ENCODE assay signal across 9 mouse cellular contexts in the genomic region with DNA sequence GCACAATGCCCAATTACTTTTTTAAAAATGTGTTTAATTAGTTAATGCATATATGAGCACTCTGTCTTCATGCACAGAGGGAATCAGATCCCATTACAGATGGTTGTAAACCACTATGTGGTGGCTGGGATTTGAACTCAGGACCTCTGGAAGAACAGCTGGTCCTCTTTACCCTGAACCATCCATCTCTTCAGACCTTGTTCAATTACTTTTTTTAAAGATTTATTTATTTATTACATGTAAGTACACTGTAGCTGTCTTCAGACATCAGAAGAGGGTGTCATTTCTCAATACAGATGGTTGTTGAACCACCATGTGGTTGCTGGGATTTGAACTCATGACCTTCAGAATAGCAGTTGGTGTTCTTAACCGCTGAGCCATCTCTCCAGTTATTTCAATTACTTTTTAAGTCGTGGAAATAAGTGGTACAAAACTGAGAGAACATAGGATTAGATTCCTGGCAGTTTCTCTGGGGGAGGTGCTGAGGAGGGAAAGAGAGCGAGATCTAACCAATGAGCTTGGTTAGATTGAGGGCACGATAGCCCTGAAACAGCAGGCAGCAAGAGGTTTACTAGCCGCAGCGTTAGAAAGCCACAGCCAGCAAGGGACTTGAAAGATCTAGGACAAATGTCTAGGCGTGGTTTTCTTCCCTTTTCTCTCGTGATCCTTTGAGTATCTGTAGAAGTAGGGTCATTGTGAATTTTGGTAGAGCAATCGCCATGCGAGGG. TPM values are rescaled to one million over a fixed set of nuclear protein-coding genes. Genes with fewer than 3 reads are reported as not detected.
DNase-seq lines count a peak whose midpoint lies in the region; ATAC-seq and TF ChIP-seq lines count a peak whose summit lies in the region.
"Had no signal": no experiment of that assay in that cellular context is flagged by ENCODE, and none has a peak within 500 bp of the region (broad histone marks: within the 10 kb centered on the region; RNA-seq: fewer than 3 reads in every experiment).

No protein-coding gene starts in this region.

- peak overlapping the region; percentile 88 for H3K27ac ChIP-seq in heart, postnatal 0 days (ENCODE audit: low read depth)
- H3K27ac ChIP-seq in forebrain, embryonic 13.5 days: peak overlapping the region; percentile 86
- H3K27ac ChIP-seq in liver, embryonic 15.5 days (replicated peaks): peak overlapping the region; percentile 98

- ATAC-seq in heart, postnatal 0 days (ENCODE audit: insufficient read depth, low read depth): no peak
- 0 out of 2 replicates have a peak, but pooled peaks have one; percentile 10 for ATAC-seq in G1E (ENCODE audit: extremely low read depth, insufficient number of reproducible peaks, low FRiP score, poor library complexity, severe bottlenecking)
- no peak for ATAC-seq in forebrain, embryonic 13.5 days
- ATAC-seq in liver, embryonic 15.5 days (ENCODE audit: insufficient read depth): peak; percentile 8; the same call in 1 of the 2 replicates

- DNase-seq in heart, postnatal 0 days (ENCODE audit: low spot score): no peak
- DNase-seq in heart, adult 8-10 months (ENCODE audit: low spot score): no peak
- peak; percentile 29 for DNase-seq in G1E (ENCODE audit: low spot score)
- peak; percentile 46 for DNase-seq in testis, postnatal 14 days (ENCODE audit: low spot score)
- no peak for DNase-seq in adrenal gland, adult 18-20 months (ENCODE audit: low spot score in 2 of 2)
- no peak for DNase-seq in thymus, postnatal 36 days

- TF ChIP-seq CTCF in heart, postnatal 0 days (IDR thresholded peaks at IDR 0.05; ENCODE audit: low read depth): no peak
- no peak for TF ChIP-seq CTCF in G1E (IDR thresholded peaks at IDR 0.05; ENCODE audit: low read depth, low read length)

- H3K36me3 ChIP-seq in heart, postnatal 0 days (replicated peaks; ENCODE audit: control insufficient read depth, insufficient read depth, low read length): peaks cover 14% of the 10 kb centered on the region
- peaks cover 40% of the 10 kb centered on the region for H3K36me3 ChIP-seq in G1E (replicated peaks)
- peaks cover 16% of the 10 kb centered on the region for H3K36me3 ChIP-seq in forebrain, embryonic 13.5 days (ENCODE audit: poor library complexity, severe bottlenecking)
- H3K36me3 ChIP-seq in liver, embryonic 15.5 days (replicated peaks): peaks cover 23% of the 10 kb centered on the region

- 0 out of 2 replicates have a peak overlapping the region, but pooled peaks have one; percentile 57 for H3K9ac ChIP-seq in heart, postnatal 0 days (replicated peaks; ENCODE audit: low read depth, low read length)
- H3K9ac ChIP-seq in forebrain, embryonic 13.5 days: 0 out of 2 replicates have a peak overlapping the region, but pooled peaks have one; percentile 79
- H3K9ac ChIP-seq in liver, embryonic 15.5 days: peak overlapping the region; percentile 44

- 12% methylated on average over 10 of the region's 10 CpGs for WGBS in heart, postnatal 0 days
- 13% methylated on average over 10 of the region's 10 CpGs for WGBS in forebrain, embryonic 13.5 days
- WGBS in liver, embryonic 15.5 days (ENCODE audit: insufficient replicate concordance): 6% methylated on average over 10 of the region's 10 CpGs

- no peaks in the 10 kb centered on the region for H3K27me3 ChIP-seq in heart, postnatal 0 days (ENCODE audit: control insufficient read depth, insufficient read depth, low read length)
- H3K27me3 ChIP-seq in G1E (ENCODE audit: insufficient read depth, low read length): no peaks in the 10 kb centered on the region
- no peaks in the 10 kb centered on the region for H3K27me3 ChIP-seq in forebrain, embryonic 13.5 days
- no peaks in the 10 kb centered on the region for H3K27me3 ChIP-seq in liver, embryonic 15.5 days

- no peaks in the 10 kb centered on the region for H3K9me3 ChIP-seq in heart, postnatal 0 days (replicated peaks; ENCODE audit: control insufficient read depth, low read length)
- H3K9me3 ChIP-seq in G1E (replicated peaks): no peaks in the 10 kb centered on the region
- H3K9me3 ChIP-seq in forebrain, embryonic 13.5 days (replicated peaks): 0 out of 2 replicates have a peak, but pooled peaks cover 1% of the 10 kb centered on the region
- H3K9me3 ChIP-seq in liver, embryonic 15.5 days (replicated peaks): no peaks in the 10 kb centered on the region

- peaks cover 7% of the 10 kb centered on the region for H3K4me1 ChIP-seq in heart, postnatal 0 days (ENCODE audit: control insufficient read depth, insufficient read depth)
- H3K4me1 ChIP-seq in G1E (ENCODE audit: insufficient read depth, low read depth, low read length): peaks cover 58% of the 10 kb centered on the region
- peaks cover 29% of the 10 kb centered on the region for H3K4me1 ChIP-seq in forebrain, embryonic 13.5 days
- peaks cover 65% of the 10 kb centered on the region for H3K4me1 ChIP-seq in liver, embryonic 15.5 days (replicated peaks)

- TF ChIP-seq EP300 in heart, postnatal 0 days (IDR thresholded peaks at IDR 0.05; ENCODE audit: low read depth): no peak

- H3K4me3 ChIP-seq in heart, postnatal 0 days (ENCODE audit: low read depth, low read length): peak overlapping the region; percentile 65
- H3K4me3 ChIP-seq in G1E (ENCODE audit: low read depth, low read length): peak overlapping the region; percentile 81
- peak overlapping the region; percentile 63 for H3K4me3 ChIP-seq in forebrain, embryonic 13.5 days
- peak overlapping the region; percentile 82 for H3K4me3 ChIP-seq in liver, embryonic 15.5 days (replicated peaks)

- peak overlapping the region; percentile 67 for H3K4me2 ChIP-seq in heart, postnatal 0 days (ENCODE audit: low read depth, low read length)
- H3K4me2 ChIP-seq in forebrain, embryonic 13.5 days: peak overlapping the region; percentile 70
- peak overlapping the region; percentile 83 for H3K4me2 ChIP-seq in liver, embryonic 15.5 days

RNA-seq across cellular contexts. Expression of gene Casp9, which starts 0.7 kb away (rescaled TPM):
- 26.0 and 26.2 TPM in 2 replicates for total RNA-seq in heart, postnatal 0 days (2014; rRNA removed; ENCODE audit: low replicate concordance)
- polyA plus RNA-seq in heart, postnatal 0 days (2015; fragmentation: Nextera tagmentation; extraction: Ambion mirVana): 11.9 and 12.8 TPM in 2 replicates
- 10 to 100 TPM in 2 of 4 experiments, 1 to 10 TPM in 2; 7.9 to 10.7 (median 10.0) TPM for total RNA-seq in heart, adult 8-10 months (2022)
- total RNA-seq in G1E (2014; fragmentation: Nextera tagmentation): 16.3 and 18.7 TPM in 2 replicates
- total RNA-seq in G1E (2017): 25.7 and 30.1 TPM in 2 replicates
- polyA plus RNA-seq in G1E (2012): 21.7 and 26.1 TPM in 2 replicates
- 14.7 and 15.6 TPM in 2 replicates for polyA plus RNA-seq in forebrain, embryonic 13.5 days (2015; fragmentation: Nextera tagmentation; extraction: Ambion mirVana)
- polyA plus RNA-seq in liver, embryonic 15.5 days (2015; fragmentation: Nextera tagmentation; extraction: Ambion mirVana): 9.7 and 9.9 TPM in 2 replicates
- total RNA-seq in adrenal gland, adult 18-20 months (2021): 10 to 100 TPM; 13.1 to 16.1 TPM

RNA-seq across cellular contexts. Expression of gene Dnajc16, which starts 2.0 kb away (rescaled TPM):
- 10.2 and 12.3 TPM in 2 replicates for total RNA-seq in heart, postnatal 0 days (2014; rRNA removed; ENCODE audit: low replicate concordance)
- polyA plus RNA-seq in heart, postnatal 0 days (2015; fragmentation: Nextera tagmentation; extraction: Ambion mirVana): 3.7 and 4.5 TPM in 2 replicates
- total RNA-seq in heart, adult 8-10 months (2022): 10 to 100 TPM; 23.2 to 28.7 (median 25.0) TPM
- total RNA-seq in G1E (2014; fragmentation: Nextera tagmentation) (9.9 and 12.1 TPM in 2 replicates), G1E (2017) (10.6 and 11.9 TPM in 2 replicates)
- polyA plus RNA-seq in G1E (2012): 2.7 and 2.9 TPM in 2 replicates
- polyA plus RNA-seq in forebrain, embryonic 13.5 days (2015; fragmentation: Nextera tagmentation; extraction: Ambion mirVana): 4.6 and 4.7 TPM in 2 replicates
- 2.0 and 2.2 TPM in 2 replicates for polyA plus RNA-seq in liver, embryonic 15.5 days (2015; fragmentation: Nextera tagmentation; extraction: Ambion mirVana)
- total RNA-seq in adrenal gland, adult 18-20 months (2021): 10 to 100 TPM; 18.5 to 25.8 TPM

RNA-seq across cellular contexts. Expression of gene Cela2a, which starts 33.2 kb away (rescaled TPM):
- total RNA-seq in heart, postnatal 0 days (2014; rRNA removed; ENCODE audit: low replicate concordance): 2.1 TPM in 1 of 2 replicates, not detected in the other
- polyA plus RNA-seq in heart, postnatal 0 days (2015; fragmentation: Nextera tagmentation; extraction: Ambion mirVana): 0.20 and 0.21 TPM in 2 replicates
- 1 to 10 TPM in 1 of 4 experiments, not detected in 3; 1.0 TPM for total RNA-seq in heart, adult 8-10 months (2022)
- total RNA-seq in G1E (2014; fragmentation: Nextera tagmentation) (not detected in 2 replicates), G1E (2017) (not detected in 2 replicates)
- not detected in 2 replicates for polyA plus RNA-seq in G1E (2012)
- polyA plus RNA-seq in forebrain, embryonic 13.5 days (2015; fragmentation: Nextera tagmentation; extraction: Ambion mirVana): 0.15 TPM in 1 of 2 replicates, not detected in the other
- 0.14 and 3.3 TPM in 2 replicates for polyA plus RNA-seq in liver, embryonic 15.5 days (2015; fragmentation: Nextera tagmentation; extraction: Ambion mirVana)
- total RNA-seq in adrenal gland, adult 18-20 months (2021): not detected

RNA-seq across cellular contexts. Expression of gene Agmat, which starts 46.2 kb away (rescaled TPM):
- 1.5 TPM in 1 of 2 replicates, not detected in the other for total RNA-seq in heart, postnatal 0 days (2014; rRNA removed; ENCODE audit: low replicate concordance)
- polyA plus RNA-seq in heart, postnatal 0 days (2015; fragmentation: Nextera tagmentation; extraction: Ambion mirVana): 0.82 and 1.1 TPM in 2 replicates
- total RNA-seq in heart, adult 8-10 months (2022): under 1 TPM in 3 of 4 experiments, not detected in 1; 0.44 to 0.66 (median 0.63) TPM
- total RNA-seq in G1E (2014; fragmentation: Nextera tagmentation): not detected in 2 replicates
- 0.05 TPM in 1 of 2 replicates, not detected in the other for total RNA-seq in G1E (2017)
- 0.04 TPM in 1 of 2 replicates, not detected in the other for polyA plus RNA-seq in G1E (2012)
- polyA plus RNA-seq in forebrain, embryonic 13.5 days (2015; fragmentation: Nextera tagmentation; extraction: Ambion mirVana): not detected in 2 replicates
- polyA plus RNA-seq in liver, embryonic 15.5 days (2015; fragmentation: Nextera tagmentation; extraction: Ambion mirVana): 20.5 and 26.2 TPM in 2 replicates
- 10 to 100 TPM; 10.4 to 42.7 TPM for total RNA-seq in adrenal gland, adult 18-20 months (2021)

RNA-seq across cellular contexts. Expression of gene Ctrc, which starts 53.4 kb away (rescaled TPM):
- total RNA-seq in heart, postnatal 0 days (2014; rRNA removed; ENCODE audit: low replicate concordance): not detected in 2 replicates
- polyA plus RNA-seq in heart, postnatal 0 days (2015; fragmentation: Nextera tagmentation; extraction: Ambion mirVana): not detected in 2 replicates
- not detected for total RNA-seq in heart, adult 8-10 months (2022)
- not detected in 2 replicates for total RNA-seq in G1E (2014; fragmentation: Nextera tagmentation)
- not detected in 2 replicates for total RNA-seq in G1E (2017)
- not detected in 2 replicates for polyA plus RNA-seq in G1E (2012)
- polyA plus RNA-seq in forebrain, embryonic 13.5 days (2015; fragmentation: Nextera tagmentation; extraction: Ambion mirVana): not detected in 2 replicates
- not detected in 2 replicates for polyA plus RNA-seq in liver, embryonic 15.5 days (2015; fragmentation: Nextera tagmentation; extraction: Ambion mirVana)
- not detected for total RNA-seq in adrenal gland, adult 18-20 months (2021)
- polyA plus RNA-seq: brain, embryonic 14.5 days had no signal

Comparison
In these comparisons a context has a peak if more than half of its experiments do, and no peak if none do; other contexts are left out.
1. ATAC-seq: peak in G1E (single experiment) and liver, embryonic 15.5 days (single experiment); none in heart, postnatal 0 days (single experiment) and forebrain, embryonic 13.5 days (single experiment).
2. DNase-seq: peak in G1E (single experiment) and testis, postnatal 14 days (single experiment); none in heart, postnatal 0 days (single experiment), heart, adult 8-10 months (single experiment), adrenal gland, adult 18-20 months (0 of 2) and thymus, postnatal 36 days (0 of 2).
3. Peak in every context shown above with its lines, with median percentiles within 50 percentile points of each other: H3K27ac ChIP-seq, H3K4me2 ChIP-seq, H3K4me3 ChIP-seq and H3K9ac ChIP-seq.